Mouse (Mus musculus): ENCODE measurements around the gene Il34. TPM values are rescaled to one million over a fixed set of nuclear protein-coding genes. Genes with fewer than 3 reads are reported as not detected.

The Il34 gene
- polyA plus RNA-seq, 1 experiment from 2014 or later = 1.9 TPM

DNA sequence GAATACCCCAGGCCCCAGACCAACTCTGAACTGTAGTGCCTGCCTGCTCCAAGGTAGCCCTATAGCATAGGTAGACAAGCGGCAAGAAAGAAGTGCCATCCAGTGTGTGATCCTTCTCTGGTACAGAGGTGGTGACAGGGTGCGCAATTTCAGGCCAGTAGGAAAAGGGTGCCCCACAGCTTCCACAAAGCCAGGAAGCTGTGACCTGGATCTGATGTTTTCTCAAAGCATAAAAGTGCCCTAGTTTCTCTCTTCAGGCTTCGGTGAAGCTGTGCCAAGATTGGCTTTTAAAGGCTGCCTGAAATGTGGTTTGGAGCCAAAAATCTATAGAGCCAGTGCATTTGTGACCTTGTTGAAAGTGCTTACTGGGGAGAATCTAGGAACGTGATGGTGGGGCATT is 110.9 kb downstream of the Il34 start:
- H3K27me3 ChIP-seq (ENCODE audit: control insufficient read depth, insufficient read depth, low read length) = no peaks in the 10 kb centered on the region
- H3K9ac ChIP-seq (ENCODE audit: low read length) = no peak overlapping the region
- peaks cover 11% of the 10 kb centered on the region for H3K4me1 ChIP-seq (ENCODE audit: control insufficient read depth, insufficient read depth, low read length)
- no peak overlapping the region for H3K4me3 ChIP-seq (ENCODE audit: low read length)
- ATAC-seq (replicated peaks; ENCODE audit: extremely low read depth, insufficient read depth, low FRiP score) = no peak
- WGBS = 69% methylated on average over 4 of the region's 4 CpGs
- no peak overlapping the region for H3K4me2 ChIP-seq (ENCODE audit: low read depth, low read length)
- no peaks in the 10 kb centered on the region for H3K9me3 ChIP-seq (replicated peaks; ENCODE audit: control insufficient read depth, low read length)
- H3K36me3 ChIP-seq (ENCODE audit: control insufficient read depth, insufficient read depth) = no peaks in the 10 kb centered on the region
- H3K27ac ChIP-seq (ENCODE audit: low read length) = no peak overlapping the region

DNA sequence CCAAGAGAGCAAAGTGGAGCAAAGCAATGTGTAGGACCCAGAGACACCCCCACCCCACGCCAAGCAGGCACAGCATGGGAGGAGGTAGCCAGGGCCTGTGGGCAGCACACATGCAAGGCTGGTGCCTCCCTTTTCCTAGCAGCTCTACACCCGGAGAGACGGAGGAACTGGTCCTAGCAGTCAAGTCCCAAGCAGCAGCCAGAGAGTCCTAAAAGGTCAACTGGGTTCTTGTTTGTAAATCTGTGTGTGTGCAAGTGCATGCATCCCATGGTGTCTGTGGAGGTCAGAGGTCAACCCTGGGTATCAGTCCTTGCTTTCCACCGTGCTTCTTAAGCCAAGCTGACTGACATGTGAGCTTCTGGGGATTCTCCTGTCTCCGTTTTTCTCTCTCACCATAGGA is 111.5 kb downstream of the Il34 start:
- H3K4me1 ChIP-seq (ENCODE audit: control insufficient read depth, insufficient read depth, low read length) = peaks cover 13% of the 10 kb centered on the region
- H3K27ac ChIP-seq (ENCODE audit: low read length) = no peak overlapping the region
- no peak overlapping the region for H3K4me2 ChIP-seq (ENCODE audit: low read depth, low read length)
- no peak overlapping the region for H3K4me3 ChIP-seq (ENCODE audit: low read length)
- no peak overlapping the region for H3K9ac ChIP-seq (ENCODE audit: low read length)
- no peak for ATAC-seq (replicated peaks; ENCODE audit: extremely low read depth, insufficient read depth, low FRiP score)
- WGBS = 66% methylated on average over 5 of the region's 5 CpGs
- no peaks in the 10 kb centered on the region for H3K27me3 ChIP-seq (ENCODE audit: control insufficient read depth, insufficient read depth, low read length)
- no peaks in the 10 kb centered on the region for H3K9me3 ChIP-seq (replicated peaks; ENCODE audit: control insufficient read depth, low read length)
- H3K36me3 ChIP-seq (ENCODE audit: control insufficient read depth, insufficient read depth) = no peaks in the 10 kb centered on the region

Other genes starting within 250 kb of the Il34 start
- 15.1 and 15.9 TPM in 2 replicates for gene Vac14, start 187.3 kb downstream of the Il34 start, polyA plus RNA-seq (2015; fragmentation: Nextera tagmentation; extraction: Ambion mirVana)
- gene Mtss1l, start 84.4 kb downstream of the Il34 start, polyA plus RNA-seq (2015; fragmentation: Nextera tagmentation; extraction: Ambion mirVana) = 4.5 and 6.6 TPM in 2 replicates
- gene Cog4, start 40.7 kb upstream of the Il34 start, polyA plus RNA-seq (2015; fragmentation: Nextera tagmentation; extraction: Ambion mirVana) = 61.5 and 66.4 TPM in 2 replicates
- 82.8 and 88.1 TPM in 2 replicates for gene Sf3b3, start 40.9 kb upstream of the Il34 start, polyA plus RNA-seq (2015; fragmentation: Nextera tagmentation; extraction: Ambion mirVana)
- 5.7 and 7.2 TPM in 2 replicates for gene Fuk, start 96.6 kb upstream of the Il34 start, polyA plus RNA-seq (2015; fragmentation: Nextera tagmentation; extraction: Ambion mirVana)
- 14.5 and 15.4 TPM in 2 replicates for gene St3gal2, start 114.0 kb upstream of the Il34 start, polyA plus RNA-seq (2015; fragmentation: Nextera tagmentation; extraction: Ambion mirVana)
- gene Ddx19a, start 191.9 kb upstream of the Il34 start, polyA plus RNA-seq (2015; fragmentation: Nextera tagmentation; extraction: Ambion mirVana) = 8.4 and 10.3 TPM in 2 replicates
- gene Ddx19b, start 225.8 kb upstream of the Il34 start, polyA plus RNA-seq (2015; fragmentation: Nextera tagmentation; extraction: Ambion mirVana) = 4.0 and 4.4 TPM in 2 replicates
- gene Aars, start 227.2 kb upstream of the Il34 start, polyA plus RNA-seq (2015; fragmentation: Nextera tagmentation; extraction: Ambion mirVana) = 35.3 and 35.5 TPM in 2 replicates

Data from heart, embryonic 16.5 days (tissue).